Mouse (Mus musculus): ENCODE data around the gene Irak1bp1. TPM values are rescaled to one million over a fixed set of nuclear protein-coding genes. Genes with fewer than 3 reads are reported as not detected.
A peak's percentile ranks its signal among the peaks of the same experiment; 100 is the strongest.

The Irak1bp1 gene
- polyA plus RNA-seq, 1 experiment: 13.1 TPM

- Histone ChIP-seq H3K27ac (ENCODE audit: insufficient read depth, low read length) (peak overlapping the region; percentile 68), H3K4me1 (ENCODE audit: control insufficient read depth, insufficient read depth, low read length) (no peaks in the 10 kb centered on the region; the same call in 1 of the 2 replicates), H3K4me3 (ENCODE audit: insufficient read depth, low read length) (peak overlapping the region; percentile 81)
- TF ChIP-seq POLR2A (IDR thresholded peaks at IDR 0.05; ENCODE audit: low read depth, low read length) (peak; percentile 67), CTCF (IDR thresholded peaks at IDR 0.05; ENCODE audit: borderline replicate concordance, insufficient read depth, low read length) (no peak)
These were observed 522 bp downstream of the Irak1bp1 start for GRCm38 (mm10) chr9:82829693-82830430.

GRCm38 (mm10) chr9:82831891-82832290 is 2.6 kb downstream of the Irak1bp1 start:
- H3K4me3 ChIP-seq (ENCODE audit: insufficient read depth, low read length): no peak overlapping the region
- H3K27ac ChIP-seq (ENCODE audit: insufficient read depth, low read length): 0 out of 2 replicates have a peak overlapping the region, but pooled peaks have one; percentile 25
- H3K4me1 ChIP-seq (ENCODE audit: control insufficient read depth, insufficient read depth, low read length): no peaks in the 10 kb centered on the region; the same call in 1 of the 2 replicates
- TF ChIP-seq CTCF (IDR thresholded peaks at IDR 0.05; ENCODE audit: borderline replicate concordance, insufficient read depth, low read length) (no peak), POLR2A (IDR thresholded peaks at IDR 0.05; ENCODE audit: low read depth, low read length) (no peak)

DNA sequence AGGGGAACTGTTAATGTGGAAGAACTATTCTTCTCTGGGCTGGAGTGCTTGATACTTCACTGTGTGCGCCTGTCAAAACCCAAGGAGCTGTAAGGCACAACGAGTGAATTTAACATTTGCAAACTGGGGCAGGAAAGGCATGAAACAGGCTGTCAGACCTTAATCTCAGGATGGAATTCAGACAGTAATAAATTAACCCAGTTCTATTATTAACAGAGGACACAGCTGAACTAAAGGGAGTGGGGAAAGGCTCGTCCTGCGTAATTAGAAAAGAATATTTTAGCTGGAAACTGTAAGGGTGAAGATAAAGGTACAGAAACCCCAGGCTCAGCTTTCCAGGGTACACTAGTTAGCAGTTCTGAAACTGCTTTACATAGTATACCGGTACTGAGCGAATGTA is 6.6 kb downstream of the Irak1bp1 start:
- Histone ChIP-seq H3K4me3 (ENCODE audit: insufficient read depth, low read length) (no peak overlapping the region), H3K4me1 (ENCODE audit: control insufficient read depth, insufficient read depth, low read length) (no peaks in the 10 kb centered on the region), H3K27ac (ENCODE audit: insufficient read depth, low read length) (no peak overlapping the region)
- TF ChIP-seq POLR2A (IDR thresholded peaks at IDR 0.05; ENCODE audit: low read depth, low read length) (no peak), CTCF (IDR thresholded peaks at IDR 0.05; ENCODE audit: borderline replicate concordance, insufficient read depth, low read length) (no peak)

DNA sequence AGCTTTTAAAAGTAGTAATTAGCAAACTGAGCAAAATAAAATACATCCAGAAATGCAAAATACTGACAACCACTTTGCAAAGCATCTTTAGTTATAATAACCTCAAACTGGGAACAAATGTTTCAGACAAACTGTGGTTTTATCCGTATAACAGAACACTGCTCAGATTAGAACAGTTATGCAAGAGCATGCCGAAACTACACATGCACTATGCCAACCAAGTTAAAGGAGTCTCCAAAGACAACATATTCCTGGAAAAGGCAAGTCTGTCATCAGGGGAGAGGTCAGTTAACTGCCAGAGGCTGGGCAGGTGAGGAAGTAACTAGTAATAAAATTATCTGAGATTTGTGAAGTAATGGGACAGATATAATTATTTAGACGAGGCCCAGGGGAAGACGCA is 13.3 kb downstream of the Irak1bp1 start:
- H3K27ac ChIP-seq (ENCODE audit: insufficient read depth, low read length): no peak overlapping the region
- TF ChIP-seq CTCF (IDR thresholded peaks at IDR 0.05; ENCODE audit: borderline replicate concordance, insufficient read depth, low read length) (no peak), POLR2A (IDR thresholded peaks at IDR 0.05; ENCODE audit: low read depth, low read length) (no peak)
- H3K4me1 ChIP-seq (ENCODE audit: control insufficient read depth, insufficient read depth, low read length): no peaks in the 10 kb centered on the region
- H3K4me3 ChIP-seq (ENCODE audit: insufficient read depth, low read length): no peak overlapping the region

DNA sequence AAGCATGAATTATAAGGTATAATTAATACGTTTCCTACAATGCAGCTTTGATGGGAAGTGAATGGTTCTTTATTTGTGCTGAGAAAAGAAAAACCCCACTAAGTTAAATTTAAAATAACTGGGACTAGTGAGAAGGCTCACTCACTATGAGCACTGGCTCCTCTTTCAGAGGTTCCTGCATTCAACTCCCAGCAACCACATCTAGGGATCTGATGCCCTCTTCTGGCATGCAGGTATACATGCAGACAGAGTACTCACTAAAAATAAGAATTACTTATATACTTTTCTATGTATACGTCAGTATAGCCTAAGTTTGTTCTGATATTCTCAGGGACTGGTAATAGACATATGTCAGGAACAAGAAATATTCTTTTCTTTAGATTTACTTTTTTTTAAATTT is 24.7 kb downstream of the Irak1bp1 start:
- no peak overlapping the region for H3K4me3 ChIP-seq (ENCODE audit: insufficient read depth, low read length)
- TF ChIP-seq POLR2A (IDR thresholded peaks at IDR 0.05; ENCODE audit: low read depth, low read length) (no peak), CTCF (IDR thresholded peaks at IDR 0.05; ENCODE audit: borderline replicate concordance, insufficient read depth, low read length) (no peak)
- H3K27ac ChIP-seq (ENCODE audit: insufficient read depth, low read length): no peak overlapping the region
- no peaks in the 10 kb centered on the region for H3K4me1 ChIP-seq (ENCODE audit: control insufficient read depth, insufficient read depth, low read length)

GRCm38 (mm10) chr9:82854973-82855614 is 25.8 kb downstream of the Irak1bp1 start:
- TF ChIP-seq POLR2A (IDR thresholded peaks at IDR 0.05; ENCODE audit: low read depth, low read length) (no peak), CTCF (IDR thresholded peaks at IDR 0.05; ENCODE audit: borderline replicate concordance, insufficient read depth, low read length) (no peak)
- Histone ChIP-seq H3K4me3 (ENCODE audit: insufficient read depth, low read length) (no peak overlapping the region), H3K4me1 (ENCODE audit: control insufficient read depth, insufficient read depth, low read length) (no peaks in the 10 kb centered on the region), H3K27ac (ENCODE audit: insufficient read depth, low read length) (no peak overlapping the region)

GRCm38 (mm10) chr9:82856241-82856640 is 26.9 kb downstream of the Irak1bp1 start:
- TF ChIP-seq POLR2A (IDR thresholded peaks at IDR 0.05; ENCODE audit: low read depth, low read length): no peak
- no peak for TF ChIP-seq CTCF (IDR thresholded peaks at IDR 0.05; ENCODE audit: borderline replicate concordance, insufficient read depth, low read length)
- Histone ChIP-seq H3K4me1 (ENCODE audit: control insufficient read depth, insufficient read depth, low read length) (no peaks in the 10 kb centered on the region), H3K4me3 (ENCODE audit: insufficient read depth, low read length) (no peak overlapping the region), H3K27ac (ENCODE audit: insufficient read depth, low read length) (no peak overlapping the region)

- Histone ChIP-seq H3K27ac (ENCODE audit: insufficient read depth, low read length) (0 out of 2 replicates have a peak overlapping the region, but pooled peaks have one; percentile 8), H3K4me1 (ENCODE audit: control insufficient read depth, insufficient read depth, low read length) (no peaks in the 10 kb centered on the region), H3K4me3 (ENCODE audit: insufficient read depth, low read length) (no peak overlapping the region)
- TF ChIP-seq POLR2A (IDR thresholded peaks at IDR 0.05; ENCODE audit: low read depth, low read length) (no peak), CTCF (IDR thresholded peaks at IDR 0.05; ENCODE audit: borderline replicate concordance, insufficient read depth, low read length) (no peak)
These were observed 31.5 kb downstream of the Irak1bp1 start for GRCm38 (mm10) chr9:82860805-82861204.

DNA sequence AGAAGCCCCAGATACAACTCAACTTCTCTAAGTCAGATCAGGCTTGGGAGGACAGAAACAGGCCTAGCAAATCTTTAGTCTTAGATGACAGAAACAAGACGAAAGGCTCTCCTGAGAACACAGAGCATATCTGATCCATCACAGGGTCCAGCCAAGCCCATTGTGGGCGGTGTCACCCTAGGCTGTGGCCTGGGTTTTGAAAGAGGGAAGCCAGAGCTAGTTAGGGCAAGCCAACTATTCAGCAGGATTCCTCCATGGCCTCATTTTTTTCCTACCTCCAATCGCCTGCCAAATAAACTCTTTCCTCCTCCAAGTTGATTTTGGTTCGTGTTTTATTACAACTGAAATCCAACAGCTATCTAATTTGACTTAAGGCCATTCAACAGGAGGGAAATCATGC is 32.0 kb downstream of the Irak1bp1 start:
- Histone ChIP-seq H3K27ac (ENCODE audit: insufficient read depth, low read length) (peak overlapping the region; percentile 8; the same call in 1 of the 2 replicates), H3K4me1 (ENCODE audit: control insufficient read depth, insufficient read depth, low read length) (no peaks in the 10 kb centered on the region), H3K4me3 (ENCODE audit: insufficient read depth, low read length) (no peak overlapping the region)
- TF ChIP-seq CTCF (IDR thresholded peaks at IDR 0.05; ENCODE audit: borderline replicate concordance, insufficient read depth, low read length) (no peak), POLR2A (IDR thresholded peaks at IDR 0.05; ENCODE audit: low read depth, low read length) (no peak)
